Mouse (Mus musculus) small intestine, adult 2 months (tissue): ENCODE data around the gene Ggps1. TPM values are rescaled to one million over a fixed set of nuclear protein-coding genes. Genes with fewer than 3 reads are reported as not detected.
A peak's percentile ranks its signal among the peaks of the same experiment; 100 is the strongest.

Experiments
- H3K27ac ChIP-seq: fragments of 200-500 bp; 2 replicates; pipeline ENCODE4 v1.5.1; 2012; ENCODE audit warnings: low read depth, low read length, control low read depth, inconsistent platforms; ENCODE audit not compliant: insufficient read depth
- H3K27me3 ChIP-seq: fragments of 200-500 bp; 2 replicates; pipeline ENCODE4 v1.6.1; 2012; ENCODE audit warnings: mild to moderate bottlenecking, moderate library complexity, low read length, inconsistent platforms; ENCODE audit not compliant: control insufficient read depth, insufficient read depth
- H3K36me3 ChIP-seq: fragments of 200-500 bp; 2 replicates; pipeline ENCODE4 v1.6.1; 2012; ENCODE audit warnings: mild to moderate bottlenecking, low read length, control low read depth, inconsistent platforms; ENCODE audit not compliant: control insufficient read depth, insufficient read depth
- H3K4me1 ChIP-seq: fragments of 200-500 bp; 2 replicates; pipeline ENCODE4 v1.6.1; 2012; ENCODE audit warnings: low read length, inconsistent platforms, mixed read lengths; ENCODE audit not compliant: control insufficient read depth, insufficient read depth, insufficient read length
- H3K4me3 ChIP-seq: fragments of 200-500 bp; 2 replicates; pipeline ENCODE4 v1.5.1; 2012; ENCODE audit warnings: low read depth, mild to moderate bottlenecking, control low read depth, inconsistent platforms, low read length, moderate library complexity
- CTCF ChIP-seq: fragments of 200-500 bp; IDR thresholded peaks from 2 replicates; pipeline ENCODE4 v1.5.1; 2012; ENCODE audit warnings: low read depth, mild to moderate bottlenecking, control low read depth, inconsistent platforms, low read length, moderate library complexity, mixed read lengths; ENCODE audit not compliant: insufficient replicate concordance, insufficient read length; ENCODE audit errors: extremely low read depth
- POLR2A ChIP-seq: fragments of 200-500 bp; IDR thresholded peaks from 2 replicates; pipeline ENCODE4 v1.6.1; 2012; ENCODE audit warnings: low read depth, mild to moderate bottlenecking, control low read depth, inconsistent platforms, low read length, moderate library complexity
- WGBS: fragments of 180-500 bp; shearing (Covaris S2); methylation state at CpG from one replicate; pipeline ENCODE4 v1.1.7; 2018; 5-methylcytosine and 5-hydroxymethylcytosine counted together
- polyA plus RNA-seq: library from polyadenylated mRNA; depleted of rRNA; stranded (reverse); fragments of >200 nt; gene quantifications from 2 replicates; pipeline ENCODE4 v1.2.3, GENCODE M21; 2012; rRNA removed

Gene Ggps1
- polyA plus RNA-seq, result 1.4 and 2.4 TPM in 2 replicates

DNA sequence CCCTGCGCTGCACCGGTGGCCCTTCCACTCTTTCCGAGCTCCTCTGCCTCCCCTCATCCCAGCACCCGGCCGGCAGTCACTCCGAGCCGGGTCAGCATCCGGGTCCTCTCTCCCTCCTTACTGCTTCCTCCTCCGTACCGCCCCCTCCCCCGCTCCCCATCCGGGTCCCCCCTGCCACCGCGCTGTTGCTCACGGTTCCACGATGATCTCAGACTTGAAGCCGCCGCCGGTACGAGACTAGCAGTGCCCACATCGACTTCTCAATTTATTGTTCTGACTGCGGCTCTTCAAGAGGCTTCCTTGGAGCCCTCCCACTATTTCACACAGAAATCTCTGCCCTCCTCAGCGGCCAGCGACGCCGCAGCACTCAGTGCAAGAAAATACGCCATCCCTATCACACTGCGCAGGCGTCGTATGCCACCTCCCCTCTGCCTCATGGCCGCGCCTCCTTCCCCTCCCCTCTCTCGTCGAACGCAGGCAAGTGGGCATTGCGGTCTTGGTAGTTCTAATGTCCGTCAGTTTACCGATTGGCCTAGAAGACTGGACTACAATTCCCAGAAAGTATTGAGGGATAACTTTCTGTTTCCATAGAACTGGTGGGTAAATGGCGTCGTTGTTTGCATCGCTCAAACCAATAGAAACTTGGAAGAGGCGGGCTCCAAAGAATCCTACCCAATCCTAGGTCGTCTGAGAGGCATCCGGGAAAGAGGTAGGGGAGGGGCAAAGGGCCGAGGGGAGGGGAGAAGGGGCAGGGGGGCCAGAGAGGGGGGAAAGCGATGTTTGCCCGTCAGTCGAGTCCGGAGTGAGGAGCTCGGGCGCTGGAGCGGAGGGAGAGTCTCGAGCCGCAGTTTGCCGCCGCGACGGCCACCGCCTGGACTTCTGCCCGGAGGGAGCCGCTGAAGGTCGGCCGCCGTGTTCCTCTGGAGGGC is at the start of gene Ggps1, which contains the start of gene Arid4b:
TSS of gene Ggps1 (minus strand) at position 476 of the 929 bp plus-strand sequence.
TSS of gene Arid4b (plus strand) at position 220 of the 929 bp plus-strand sequence.
- under 1% methylated on average over 64 of the region's 64 CpGs for WGBS
- Histone ChIP-seq H3K27ac (peak within 1 kb of the TSS; percentile 95), H3K4me1 (peaks cover 3% of the 10 kb centered on the region)

DNA sequence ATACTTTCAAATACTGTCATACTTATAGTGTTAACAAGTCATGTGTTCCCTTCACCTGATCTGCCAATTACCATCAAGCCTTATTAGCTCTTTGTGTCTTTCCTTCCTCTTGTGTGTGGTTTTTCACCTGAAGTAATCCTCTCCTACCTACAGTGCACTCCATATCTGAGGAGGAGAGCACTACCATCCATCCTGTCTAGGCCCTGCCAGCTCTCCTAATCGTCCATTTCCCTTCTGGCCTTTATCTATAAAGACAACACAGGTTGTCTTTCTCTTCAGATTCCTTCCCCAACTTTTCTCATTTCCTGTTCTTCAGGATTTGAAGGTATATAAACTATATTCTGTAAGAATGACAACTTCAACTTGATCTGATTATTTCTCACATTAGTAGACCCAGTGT is 47.9 kb upstream of the Ggps1 start:
- Histone ChIP-seq H3K4me1 (0 out of 2 replicates have a peak, but pooled peaks cover 1% of the 10 kb centered on the region), H3K27me3 (no peaks in the 10 kb centered on the region), H3K27ac (no peak overlapping the region), H3K4me3 (no peak overlapping the region), H3K36me3 (no peaks in the 10 kb centered on the region)
- WGBS, result 51% methylated on average over 1 of the region's 1 CpGs
- no peak for TF ChIP-seq POLR2A
- no peak for TF ChIP-seq CTCF

More for the DNA sequence above, at the start of gene Ggps1, which contains the start of gene Arid4b:
- Histone ChIP-seq H3K27me3 (no peaks in the 10 kb centered on the region), H3K4me3 (peak within 1 kb of the TSS; percentile 98), H3K36me3 (peaks cover 2% of the 10 kb centered on the region)
- TF ChIP-seq POLR2A, result peak; percentile 91
- no peak for TF ChIP-seq CTCF

DNA sequence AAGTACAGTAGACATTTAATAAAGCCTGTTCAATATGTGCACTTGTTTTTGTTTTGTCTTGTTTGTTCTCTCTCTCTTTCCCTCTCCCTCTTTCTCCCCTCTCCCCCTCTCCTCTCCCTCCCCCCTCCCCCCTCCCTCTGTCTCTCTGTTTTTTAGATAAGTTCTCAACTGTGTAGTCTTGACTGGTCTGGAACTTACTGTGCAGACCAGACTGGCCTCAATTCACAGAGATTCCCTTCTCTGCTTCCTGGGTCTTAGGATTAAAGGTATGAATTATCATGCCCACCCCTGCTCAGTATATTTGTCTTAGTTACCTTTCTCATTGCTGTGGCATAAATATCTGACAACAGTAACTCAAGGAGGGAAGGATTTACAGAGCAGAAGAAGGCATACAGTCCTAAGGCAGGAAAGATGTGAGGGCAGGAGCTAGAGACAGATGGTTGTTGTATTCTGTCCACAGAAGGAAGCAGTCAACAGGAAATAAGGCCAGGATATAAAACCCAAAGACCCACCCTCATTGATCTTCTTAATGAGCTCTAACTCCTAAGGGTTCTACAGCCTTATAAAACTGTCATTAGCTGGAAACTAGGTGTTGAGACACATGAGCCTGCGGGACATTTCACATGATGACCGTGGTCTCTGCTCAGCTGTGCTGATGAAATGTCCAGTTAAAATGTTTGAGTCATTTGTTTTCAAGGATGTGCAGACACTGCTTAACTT is 47.0 kb upstream of the Ggps1 start:
- WGBS, result 63% methylated on average over 2 of the region's 2 CpGs
- TF ChIP-seq POLR2A, result no peak
- no peak for TF ChIP-seq CTCF
- Histone ChIP-seq H3K36me3 (no peaks in the 10 kb centered on the region), H3K27ac (no peak overlapping the region), H3K27me3 (no peaks in the 10 kb centered on the region), H3K4me1 (0 out of 2 replicates have a peak, but pooled peaks cover 1% of the 10 kb centered on the region), H3K4me3 (no peak overlapping the region)

DNA sequence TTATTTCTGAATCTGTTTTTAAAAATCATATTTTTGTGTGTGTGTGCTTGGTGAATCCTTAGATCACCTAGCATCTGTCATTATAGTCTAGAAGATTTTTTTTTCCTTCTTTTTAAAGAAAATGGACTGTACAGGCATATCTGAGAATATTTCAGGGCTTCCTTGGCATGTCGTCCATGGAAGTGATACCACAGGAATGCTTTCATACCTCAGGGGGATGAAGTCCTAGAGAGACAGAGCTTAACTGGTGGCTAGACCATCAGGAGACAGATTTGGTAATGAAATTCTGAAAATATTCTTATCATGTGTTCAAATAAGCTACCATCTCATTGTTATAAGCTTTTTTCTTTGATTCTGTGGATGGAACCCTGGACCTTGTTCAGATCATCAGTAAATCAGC is 39.7 kb upstream of the Ggps1 start:
- H3K4me3 ChIP-seq, result no peak overlapping the region
- H3K27ac ChIP-seq, result no peak overlapping the region
- TF ChIP-seq POLR2A (no peak), CTCF (no peak)
- 63% methylated on average over 1 of the region's 1 CpGs for WGBS
- no peaks in the 10 kb centered on the region for H3K27me3 ChIP-seq
- H3K36me3 ChIP-seq, result no peaks in the 10 kb centered on the region
- H3K4me1 ChIP-seq, result no peaks in the 10 kb centered on the region

DNA sequence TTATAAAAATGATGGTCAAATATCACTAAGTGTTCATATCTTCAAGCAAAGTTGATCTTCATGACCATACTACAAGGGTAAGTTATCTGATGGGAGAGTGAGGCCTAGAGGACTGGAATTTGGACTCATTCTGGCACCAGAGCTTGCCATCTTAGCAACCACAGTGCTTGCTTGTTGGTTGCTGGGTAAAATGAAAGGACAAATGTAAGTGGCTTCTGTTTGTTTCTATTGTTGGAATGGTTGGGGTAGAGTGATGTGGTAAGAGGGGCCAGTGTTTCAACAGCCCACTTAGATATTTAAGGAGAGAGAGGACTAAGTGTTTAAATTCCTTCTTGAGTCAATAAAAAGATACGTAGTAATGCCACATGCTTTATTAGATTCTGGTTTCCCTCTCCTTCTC is 25.4 kb upstream of the Ggps1 start:
- Histone ChIP-seq H3K4me1 (peaks cover 2% of the 10 kb centered on the region; the same call in 1 of the 2 replicates), H3K4me3 (no peak overlapping the region), H3K36me3 (no peaks in the 10 kb centered on the region), H3K27ac (no peak overlapping the region), H3K27me3 (no peaks in the 10 kb centered on the region)
- no peak for TF ChIP-seq POLR2A
- no peak for TF ChIP-seq CTCF
- WGBS, result 46% methylated on average over 1 of the region's 1 CpGs

DNA sequence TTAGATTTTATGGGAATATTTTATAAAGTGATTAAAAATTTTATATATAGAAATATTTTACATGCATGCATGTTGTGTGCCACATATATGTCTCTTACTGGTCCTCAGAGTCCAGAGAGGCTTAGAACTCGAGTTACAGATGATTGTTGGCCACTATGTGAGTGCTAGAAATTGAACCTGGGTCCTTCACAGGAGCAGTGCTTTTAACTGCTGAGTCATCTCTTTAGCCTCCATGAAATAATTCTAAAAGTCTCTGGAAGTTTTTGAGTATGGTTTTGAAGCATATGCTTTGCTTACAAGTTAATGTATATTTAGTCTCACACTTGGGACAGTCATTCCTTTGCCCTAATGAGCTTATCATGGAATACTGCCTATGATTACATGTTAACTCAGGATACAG is 12.0 kb upstream of the Ggps1 start:
- TF ChIP-seq CTCF (no peak), POLR2A (no peak)
- H3K36me3 ChIP-seq, result no peaks in the 10 kb centered on the region
- WGBS, result 70% methylated on average over 1 of the region's 1 CpGs
- no peak overlapping the region for H3K27ac ChIP-seq
- no peaks in the 10 kb centered on the region for H3K27me3 ChIP-seq
- no peaks in the 10 kb centered on the region for H3K4me1 ChIP-seq
- H3K4me3 ChIP-seq, result no peak overlapping the region

DNA sequence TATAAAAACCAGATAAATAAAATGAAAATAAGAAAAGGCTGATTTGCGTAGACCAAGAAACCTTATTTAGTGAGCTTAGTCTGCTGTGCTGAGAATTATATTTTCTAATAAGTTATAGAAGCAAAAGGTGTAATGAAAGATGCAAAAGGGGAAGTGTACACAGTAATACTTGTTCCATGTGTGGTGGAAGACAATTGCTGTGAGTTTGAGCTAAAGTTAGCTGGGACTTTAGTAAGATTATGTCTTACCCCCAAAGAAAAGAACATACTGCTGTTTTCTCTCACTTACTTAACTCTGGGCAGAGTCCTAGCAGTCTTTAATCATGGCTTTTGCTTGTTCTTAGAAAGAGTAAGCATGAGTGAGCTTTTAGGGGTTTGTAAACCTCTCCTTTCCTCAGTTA is 11.1 kb upstream of the Ggps1 start:
- TF ChIP-seq POLR2A (no peak), CTCF (no peak)
- H3K36me3 ChIP-seq, result no peaks in the 10 kb centered on the region
- no peak overlapping the region for H3K27ac ChIP-seq
- 93% methylated on average over 1 of the region's 1 CpGs for WGBS
- no peak overlapping the region for H3K4me3 ChIP-seq
- H3K27me3 ChIP-seq, result no peaks in the 10 kb centered on the region
- H3K4me1 ChIP-seq, result no peaks in the 10 kb centered on the region
